Mouse (Mus musculus) left cerebral cortex, adult 8-10 months (tissue): ENCODE results near the gene Gm14326. TPM values are rescaled to one million over a fixed set of nuclear protein-coding genes. Genes with fewer than 3 reads are reported as not detected.
"Not testable (repeated sequence)": the region's sequence is repeated elsewhere in the genome, so short reads cannot be mapped to it uniquely, and the experiment has no call there.

ENCODE experiments used
- DNase-seq, 2 experiments: peaks; one replicate each; pipeline ENCODE4 v3.0.0; 2022; ENCODE audit warnings: low spot score in 2 of 2
- total RNA-seq, 4 experiments: library from RNA; stranded (reverse); gene quantifications; 2 replicates each; pipeline ENCODE4 v1.2.4; 2022

Gm14326 gene
- total RNA-seq = 10 to 100 TPM; 42.3 to 69.7 (median 64.9) TPM

DNA sequence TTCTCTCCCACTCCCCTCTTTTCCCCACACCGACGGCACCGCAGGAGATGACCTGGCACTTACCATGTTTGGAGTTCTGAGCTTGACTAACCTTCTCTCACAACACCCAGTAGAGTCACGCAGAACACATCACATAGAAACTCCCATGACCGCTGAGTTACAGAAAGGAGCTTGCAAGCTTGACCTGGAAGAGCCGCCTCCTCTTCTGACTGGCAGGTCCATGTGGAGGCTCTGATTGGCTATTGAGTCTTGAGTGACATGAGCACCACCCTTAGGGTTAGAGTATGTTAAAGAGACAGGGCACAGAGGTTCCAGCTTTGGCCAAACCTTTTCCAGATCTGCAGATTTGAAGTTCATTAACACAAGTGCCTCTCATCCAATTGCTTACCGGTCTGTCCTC, at the start of gene Gm14326:
Gene Gm14326, minus strand, starts transcription at position 153 of the 400 bp plus-strand sequence.
- DNase-seq = peak; percentile 72 to 96

GRCm38 (mm10) chr2:177974814-177975213, 17.7 kb upstream of the Gm14326 start:
- not testable (repeated sequence) for DNase-seq

DNA sequence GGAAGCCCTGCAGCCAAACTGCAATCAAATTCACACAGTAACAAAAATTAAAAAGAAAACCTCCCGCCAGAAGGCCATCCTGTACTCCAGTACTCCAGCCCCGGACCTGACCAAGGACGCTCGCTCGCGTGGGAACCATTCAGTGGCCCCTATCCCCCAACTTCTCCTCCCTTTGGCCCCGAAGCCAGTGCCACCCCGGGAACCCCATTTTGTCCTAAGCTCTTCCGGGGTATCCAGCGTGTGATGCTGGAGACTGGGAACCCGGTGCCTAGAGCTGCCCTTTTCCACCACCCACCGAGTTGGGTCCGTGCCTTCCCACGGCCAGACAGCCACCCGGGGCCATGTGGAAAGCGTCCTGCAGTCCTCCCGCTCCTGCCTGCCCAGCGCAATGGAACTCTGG, 363 bp downstream of the Gm14326 start:
- DNase-seq = peak; percentile 14 to 26

- not testable (repeated sequence) for DNase-seq
Observed at GRCm38 (mm10) chr2:177925563-177926103, 31.5 kb downstream of the Gm14326 start, which contains the start of gene Zfp972. Zfp972 (minus strand) TSS chr2:177925613.

DNA sequence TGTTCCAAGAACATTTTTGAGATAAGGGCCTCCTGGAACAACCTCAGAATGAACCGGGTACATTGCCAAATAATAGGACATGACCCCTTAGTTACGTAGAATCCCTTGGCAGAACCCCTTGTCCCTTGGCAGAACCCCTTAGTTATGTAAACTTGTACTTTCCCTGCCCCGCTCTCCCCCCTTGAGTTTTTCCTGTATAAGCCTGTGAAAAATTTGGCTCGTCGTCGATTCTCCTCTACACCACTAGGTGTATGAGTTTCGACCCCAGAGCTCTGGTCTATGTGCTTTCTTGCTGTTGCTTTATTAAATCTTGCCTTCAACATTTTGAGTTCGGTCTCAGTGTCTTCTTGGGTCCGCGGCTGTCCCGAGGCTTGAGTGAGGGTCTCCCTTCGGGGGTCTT, 53.8 kb downstream of the Gm14326 start:
- DNase-seq = not testable (repeated sequence)

DNA sequence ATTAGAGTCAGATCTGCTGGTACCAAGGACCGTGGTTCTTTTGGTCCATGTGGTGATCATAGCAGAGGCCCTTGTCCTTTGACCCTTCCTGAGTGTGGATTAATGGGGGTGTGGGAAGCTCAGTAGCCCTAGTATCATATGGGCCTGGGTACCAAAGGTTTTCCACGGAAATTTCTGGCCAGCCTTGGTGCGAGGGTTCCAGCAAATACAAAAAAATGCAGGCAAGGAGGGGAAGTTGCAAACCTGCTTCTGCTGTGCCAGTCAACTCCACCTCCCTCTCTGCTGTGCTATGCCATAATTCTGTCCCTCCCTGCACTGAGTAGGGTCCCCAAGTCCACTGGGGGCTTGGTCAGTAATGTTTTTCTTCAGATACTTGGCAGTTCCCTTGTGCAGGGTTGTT, 58.9 kb downstream of the Gm14326 start:
- DNase-seq = not testable (repeated sequence)

DNA sequence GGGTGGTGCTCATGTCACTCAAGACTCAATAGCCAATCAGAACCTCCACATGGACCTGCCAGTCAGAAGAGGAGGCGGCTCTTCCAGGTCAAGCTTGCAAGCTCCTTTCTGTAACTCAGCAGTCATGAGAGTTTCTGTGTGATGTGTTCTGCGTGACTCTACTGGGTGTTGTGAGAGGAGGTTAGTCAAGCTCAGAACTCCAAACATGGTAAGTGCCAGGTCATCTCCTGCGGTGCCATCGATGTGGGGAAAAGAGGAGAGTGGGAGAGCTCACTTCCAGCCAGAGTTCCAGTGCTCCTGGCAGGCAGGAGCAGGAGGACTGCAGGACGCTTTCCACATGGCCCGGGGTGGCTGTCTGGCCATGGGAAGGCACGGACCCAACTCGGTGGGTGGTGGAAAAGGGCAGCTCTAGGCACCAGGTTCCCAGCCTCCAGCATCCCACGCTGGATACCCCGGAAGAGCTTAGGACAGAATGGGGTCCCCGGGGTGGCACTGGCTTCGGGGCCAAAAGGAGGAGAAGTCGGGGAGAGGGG, 60.0 kb downstream of the Gm14326 start, which contains the start of gene Gm14327:
Gene Gm14327, plus strand, starts transcription at position 51 of the 533 bp plus-strand sequence.
- not testable (repeated sequence) for DNase-seq

- DNase-seq = not testable (repeated sequence)
Observed at GRCm38 (mm10) chr2:177887743-177888142, 69.4 kb downstream of the Gm14326 start.

Other genes with a start within 250 kb of the Gm14326 start
- 10 to 100 TPM; 29.1 to 45.6 (median 37.1) TPM for gene Gm14322, start 198.0 kb downstream of the Gm14326 start, total RNA-seq
- gene Gm14325, start 117.0 kb downstream of the Gm14326 start, total RNA-seq = 100 to 1,000 TPM; 113 to 136 (median 124) TPM
- 1 to 10 TPM; 5.2 to 8.9 (median 7.8) TPM for gene Gm14327, start 60.2 kb downstream of the Gm14326 start, total RNA-seq
- gene Zfp972, start 31.7 kb downstream of the Gm14326 start, total RNA-seq = 1 to 10 TPM in 3 of 4 experiments, under 1 TPM in 1; 0.98 to 1.9 (median 1.7) TPM
- gene Zfp971, start 66.0 kb upstream of the Gm14326 start, total RNA-seq = 10 to 100 TPM; 23.9 to 32.2 (median 29.6) TPM
- gene Zfp931, start 121.2 kb upstream of the Gm14326 start, total RNA-seq = 10 to 100 TPM; 24.2 to 26.1 (median 24.7) TPM
- gene Phactr3, start 161.7 kb upstream of the Gm14326 start, total RNA-seq = 100 to 1,000 TPM; 133 to 145 (median 140) TPM